ENCODE assay signal across 8 mouse cellular contexts in genomic region chr11:82991469-82992166, GRCm38 (mm10). TPM values are rescaled to one million over a fixed set of nuclear protein-coding genes. Genes with fewer than 3 reads are reported as not detected.
A peak's percentile ranks its signal among the peaks of the same experiment; 100 is the strongest.
DNase-seq lines count a peak whose midpoint lies in the region; ATAC-seq and TF ChIP-seq lines count a peak whose summit lies in the region.

Slfn9 (minus strand) TSS chr11:82991830.

- peaks cover 3% of the 10 kb centered on the region for H3K4me1 ChIP-seq in cerebellum, adult 2 months (ENCODE audit: control insufficient read depth, insufficient read depth, low read length)
- peaks cover 8% of the 10 kb centered on the region for H3K4me1 ChIP-seq in hindbrain, embryonic 13.5 days (replicated peaks)

- ATAC-seq in cerebellum, adult (ENCODE audit: insufficient number of reproducible peaks, low FRiP score, low TSS enrichment): no peak
- ATAC-seq in frontal cortex, adult (ENCODE audit: low TSS enrichment): peak; percentile 55; the same call in 1 of the 2 replicates
- no peak for ATAC-seq in hindbrain, embryonic 13.5 days (ENCODE audit: low FRiP score)

- peak within 1 kb of the TSS; percentile 54 for H3K4me2 ChIP-seq in hindbrain, embryonic 13.5 days

- DNase-seq in cerebellum, adult 2 months: peak; percentile 16 to 27
- DNase-seq in c-Kit-positive CD71-negative TER-119-negative erythroid progenitor cells, embryonic 14.5 days (ENCODE audit: low read depth): peak; percentile 35
- DNase-seq in left cerebral cortex, postnatal 10 days (ENCODE audit: extremely low spot score in 1 of 2, low spot score in 2 of 2): peak; percentile 6 to 50
- peak; percentile 29 to 38 for DNase-seq in right cerebral cortex, adult 2 months (ENCODE audit: low spot score in 2 of 2)

- WGBS in cerebellum, adult 2 months: under 1% methylated on average over 14 of the region's 14 CpGs
- WGBS in hindbrain, embryonic 13.5 days: 12% methylated on average over 14 of the region's 14 CpGs
- WGBS in macrophage (ENCODE audit: missing documents): 6% methylated on average over 14 of the region's 14 CpGs

- H3K4me3 ChIP-seq in cerebellum, adult 2 months (replicated peaks; ENCODE audit: insufficient read depth, low read depth, low read length): peak within 1 kb of the TSS; percentile 73
- peak within 1 kb of the TSS; percentile 36 for H3K4me3 ChIP-seq in hindbrain, embryonic 13.5 days
- peak within 1 kb of the TSS; percentile 58 for H3K4me3 ChIP-seq in macrophage (ENCODE audit: inconsistent target)

- peak within 1 kb of the TSS; percentile 35; the same call in 1 of the 2 replicates for H3K9ac ChIP-seq in hindbrain, embryonic 13.5 days

- peaks cover 46% of the 10 kb centered on the region for H3K79me2 ChIP-seq in macrophage (ENCODE audit: inconsistent target)

- H3K9me3 ChIP-seq in hindbrain, embryonic 13.5 days: no peaks in the 10 kb centered on the region

- TF ChIP-seq CTCF in cerebellum, adult 2 months (IDR thresholded peaks at IDR 0.05; ENCODE audit: borderline replicate concordance, insufficient read depth, low read depth, low read length): no peak

- intact Hi-C loops in left cerebral cortex, postnatal 10 days (cut with DNase I): no loop called here

- no peaks in the 10 kb centered on the region for H3K27me3 ChIP-seq in cerebellum, adult 2 months (ENCODE audit: control insufficient read depth, insufficient read depth, low read length)
- peaks cover 15% of the 10 kb centered on the region for H3K27me3 ChIP-seq in hindbrain, embryonic 13.5 days

- no peak for TF ChIP-seq POLR2A in cerebellum, adult 2 months (IDR thresholded peaks at IDR 0.05; ENCODE audit: borderline replicate concordance, insufficient read depth, low read length)

- no peaks in the 10 kb centered on the region for H3K36me3 ChIP-seq in hindbrain, embryonic 13.5 days
- peaks cover 9% of the 10 kb centered on the region; the same call in 1 of the 2 replicates for H3K36me3 ChIP-seq in macrophage (ENCODE audit: inconsistent target)

- H3K27ac ChIP-seq in cerebellum, adult 2 months (ENCODE audit: insufficient read depth, low read length): no peak within 1 kb of the TSS
- no peak within 1 kb of the TSS for H3K27ac ChIP-seq in hindbrain, embryonic 13.5 days
- H3K27ac ChIP-seq in macrophage: peak within 1 kb of the TSS; percentile 86

RNA-seq across cellular contexts. Expression of gene Slfn9, which starts in this region (rescaled TPM):
- 0.08 TPM in 2 replicates for polyA plus RNA-seq in cerebellum, adult 2 months (2012; rRNA removed)
- polyA plus RNA-seq in hindbrain, embryonic 13.5 days (2015; fragmentation: Nextera tagmentation; extraction: Ambion mirVana): 2.7 and 2.8 TPM in 2 replicates
- under 1 TPM; 0.47 to 0.60 TPM for total RNA-seq in left cerebral cortex, postnatal 10 days (2021)
- 100 to 1,000 TPM in 1 of 26 experiments, 10 to 100 TPM in 25; 10.2 to 267 (median 38.9) TPM for total RNA-seq in macrophage (2018; cell fraction: chromatin; rRNA removed)
- total RNA-seq in macrophage (2018; cell fraction: cytosol; rRNA removed): 100 to 1,000 TPM in 4 of 26 experiments, 10 to 100 TPM in 22; 16.4 to 122 (median 54.7) TPM
- 100 to 1,000 TPM in 4 of 26 experiments, 10 to 100 TPM in 22; 14.0 to 224 (median 67.3) TPM for total RNA-seq in macrophage (2018; cell fraction: nucleus; rRNA removed)
- polyA plus RNA-seq in macrophage (2018): 24.7 to 28.8 TPM (median 27.0 TPM) in 3 replicates

Comparison
In these comparisons a context has a peak if more than half of its experiments do, and no peak if none do; other contexts are left out.
1. Peak in DNase-seq and H3K4me3 ChIP-seq in cerebellum, adult 2 months; RNA of the gene not detected or under 1 TPM.
2. Peak in DNase-seq in left cerebral cortex, postnatal 10 days; RNA of the gene not detected or under 1 TPM.